In genomic region chr5:112660924-112661431, GRCm38 (mm10) we compare ENCODE assay signal across 10 mouse cellular contexts.
DNase-seq lines count a peak whose midpoint lies in the region; ATAC-seq lines count a peak whose summit lies in the region.
"Had no signal": no experiment of that assay in that cellular context is flagged by ENCODE, and none has a peak within 500 bp of the region (broad histone marks: within the 10 kb centered on the region; RNA-seq: fewer than 3 reads in every experiment).

No protein-coding gene starts in this region.

- DNase-seq in cerebellum, postnatal 10 days: peak; percentile 45 to 60
- no peak for DNase-seq in cerebellum, adult 9-11 months
- peak; percentile 23 for DNase-seq in right cerebral cortex, adult 18-20 months
- no peak for DNase-seq in right cerebral cortex, postnatal 36 days (ENCODE audit: low spot score in 2 of 2)
- peak; percentile 52 for DNase-seq in lung, postnatal 10 days
- no peak for DNase-seq in adrenal gland, postnatal 4 days (ENCODE audit: low spot score in 2 of 2)
- DNase-seq in thymus, adult 18-20 months: no peak
- DNase-seq: adrenal gland, postnatal 36 days had no signal

- no peak for ATAC-seq in granulocyte monocyte progenitor cell, adult 5-6 weeks (replicated peaks; ENCODE audit: poor library complexity, severe bottlenecking)
- ATAC-seq: intestine, embryonic 15.5 days had no signal

Comparison
In these comparisons a context has a peak if more than half of its experiments do, and no peak if none do; other contexts are left out.
1. DNase-seq: peak in cerebellum, postnatal 10 days (2 of 2), right cerebral cortex, adult 18-20 months (single experiment) and lung, postnatal 10 days (single experiment); none in cerebellum, adult 9-11 months (single experiment), right cerebral cortex, postnatal 36 days (0 of 2), adrenal gland, postnatal 4 days (0 of 2) and thymus, adult 18-20 months (0 of 2).